Mouse (Mus musculus): ENCODE results near the gene Zbtb41. TPM values are rescaled to one million over a fixed set of nuclear protein-coding genes. Genes with fewer than 3 reads are reported as not detected.
"Not testable (repeated sequence)": the region's sequence is repeated elsewhere in the genome, so short reads cannot be mapped to it uniquely, and the experiment has no call there.

The Zbtb41 gene
- polyA plus RNA-seq, 1 experiment from 2014 or later = 8.0 TPM

- ATAC-seq (ENCODE audit: insufficient number of reproducible peaks, insufficient read depth, low FRiP score, low TSS enrichment, low read depth) = no peak
- H3K27ac ChIP-seq = peak overlapping the region; percentile 90; the same call in 1 of the 2 replicates
- no peaks in the 10 kb centered on the region for H3K9me3 ChIP-seq
- peak overlapping the region; percentile 71 for H3K4me2 ChIP-seq
- peak overlapping the region; percentile 86 for H3K4me3 ChIP-seq
- peak overlapping the region; percentile 95 for H3K9ac ChIP-seq
- peaks cover 27% of the 10 kb centered on the region for H3K4me1 ChIP-seq
- 6% methylated on average over 8 of the region's 8 CpGs for WGBS
- H3K27me3 ChIP-seq = no peaks in the 10 kb centered on the region
- H3K36me3 ChIP-seq = no peaks in the 10 kb centered on the region
Observed at GRCm38 (mm10) chr1:139421521-139421874, 590 bp upstream of the Zbtb41 start.

- Histone ChIP-seq H3K27me3 (no peaks in the 10 kb centered on the region), H3K4me2 (peak overlapping the region; percentile 71), H3K9me3 (no peaks in the 10 kb centered on the region), H3K4me1 (peaks cover 31% of the 10 kb centered on the region), H3K4me3 (peak overlapping the region; percentile 86), H3K27ac (peak overlapping the region; percentile 90; the same call in 1 of the 2 replicates), H3K36me3 (peaks cover 4% of the 10 kb centered on the region), H3K9ac (peak overlapping the region; percentile 95)
- 20% methylated on average over 10 of the region's 10 CpGs for WGBS
- ATAC-seq (ENCODE audit: insufficient number of reproducible peaks, insufficient read depth, low FRiP score, low TSS enrichment, low read depth) = no peak
Observed at GRCm38 (mm10) chr1:139422941-139423340, 853 bp downstream of the Zbtb41 start.

- Histone ChIP-seq H3K36me3 (peaks cover 5% of the 10 kb centered on the region), H3K4me2 (peak overlapping the region; percentile 71), H3K27me3 (no peaks in the 10 kb centered on the region), H3K4me1 (peaks cover 31% of the 10 kb centered on the region), H3K4me3 (peak overlapping the region; percentile 86), H3K9me3 (no peaks in the 10 kb centered on the region), H3K9ac (peak overlapping the region; percentile 95), H3K27ac (no peak overlapping the region)
- no peak for ATAC-seq (ENCODE audit: insufficient number of reproducible peaks, insufficient read depth, low FRiP score, low TSS enrichment, low read depth)
- WGBS = 63% methylated on average over 10 of the region's 10 CpGs
Observed at GRCm38 (mm10) chr1:139423931-139424330, 1.8 kb downstream of the Zbtb41 start.

- no peak for ATAC-seq (ENCODE audit: insufficient number of reproducible peaks, insufficient read depth, low FRiP score, low TSS enrichment, low read depth)
- Histone ChIP-seq H3K27ac (no peak overlapping the region), H3K4me3 (peak overlapping the region; percentile 31), H3K9ac (peak overlapping the region; percentile 58; the same call in 1 of the 2 replicates), H3K4me1 (peaks cover 31% of the 10 kb centered on the region), H3K9me3 (no peaks in the 10 kb centered on the region), H3K4me2 (peak overlapping the region; percentile 61), H3K36me3 (peaks cover 14% of the 10 kb centered on the region), H3K27me3 (no peaks in the 10 kb centered on the region)
- 50% methylated on average over 3 of the region's 3 CpGs for WGBS
Observed at GRCm38 (mm10) chr1:139425006-139425405, 2.9 kb downstream of the Zbtb41 start.

GRCm38 (mm10) chr1:139438373-139438772 lies 16.3 kb downstream of the Zbtb41 start:
- peaks cover 56% of the 10 kb centered on the region for H3K36me3 ChIP-seq

GRCm38 (mm10) chr1:139443103-139443502 lies 21.0 kb downstream of the Zbtb41 start:
- not testable (repeated sequence) for H3K27ac ChIP-seq; H3K9me3 ChIP-seq; H3K9ac ChIP-seq; H3K27me3 ChIP-seq; ATAC-seq (ENCODE audit: insufficient number of reproducible peaks, insufficient read depth, low FRiP score, low TSS enrichment, low read depth); H3K4me1 ChIP-seq; H3K4me2 ChIP-seq; H3K4me3 ChIP-seq
- WGBS = 85% methylated on average over 9 of the region's 9 CpGs
- peaks cover 42% of the 10 kb centered on the region for H3K36me3 ChIP-seq

More at GRCm38 (mm10) chr1:139438373-139438772, 16.3 kb downstream of the Zbtb41 start:
- Histone ChIP-seq H3K9me3 (no peaks in the 10 kb centered on the region), H3K4me1 (no peaks in the 10 kb centered on the region), H3K27ac (no peak overlapping the region), H3K4me2 (no peak overlapping the region), H3K9ac (no peak overlapping the region), H3K27me3 (no peaks in the 10 kb centered on the region), H3K4me3 (no peak overlapping the region)
- no peak for ATAC-seq (ENCODE audit: insufficient number of reproducible peaks, insufficient read depth, low FRiP score, low TSS enrichment, low read depth)

GRCm38 (mm10) chr1:139454340-139455225 lies 32.5 kb downstream of the Zbtb41 start, which contains the start of gene Aspm:
Gene Aspm (plus strand): TSS chr1:139454772.
- WGBS = under 1% methylated on average over 65 of the region's 65 CpGs
- Histone ChIP-seq H3K27me3 (no peaks in the 10 kb centered on the region), H3K36me3 (peaks cover 11% of the 10 kb centered on the region; the same call in 1 of the 2 replicates), H3K4me3 (peak within 1 kb of the TSS; percentile 87), H3K9ac (peak within 1 kb of the TSS; percentile 80), H3K27ac (peak within 1 kb of the TSS; percentile 23), H3K9me3 (no peaks in the 10 kb centered on the region), H3K4me2 (peak within 1 kb of the TSS; percentile 94), H3K4me1 (peaks cover 17% of the 10 kb centered on the region)
- peak; percentile 97 for ATAC-seq (ENCODE audit: insufficient number of reproducible peaks, insufficient read depth, low FRiP score, low TSS enrichment, low read depth)

- Histone ChIP-seq H3K27ac (peak overlapping the region; percentile 23; the same call in 1 of the 2 replicates), H3K4me3 (peak overlapping the region; percentile 87)
- 2% methylated on average over 17 of the region's 17 CpGs for WGBS
Observed at GRCm38 (mm10) chr1:139455226-139455869, 33.3 kb downstream of the Zbtb41 start.

GRCm38 (mm10) chr1:139460807-139461206 lies 38.7 kb downstream of the Zbtb41 start:
- no peak for ATAC-seq (ENCODE audit: insufficient number of reproducible peaks, insufficient read depth, low FRiP score, low TSS enrichment, low read depth)
- Histone ChIP-seq H3K4me1 (peaks cover 9% of the 10 kb centered on the region), H3K9me3 (no peaks in the 10 kb centered on the region), H3K27me3 (no peaks in the 10 kb centered on the region), H3K4me2 (no peak overlapping the region), H3K4me3 (no peak overlapping the region), H3K36me3 (peaks cover 50% of the 10 kb centered on the region), H3K9ac (no peak overlapping the region), H3K27ac (no peak overlapping the region)
- 76% methylated on average over 5 of the region's 5 CpGs for WGBS

More at GRCm38 (mm10) chr1:139455226-139455869, 33.3 kb downstream of the Zbtb41 start:
- 0 out of 2 replicates have a peak, but pooled peaks have one; percentile 15 for ATAC-seq (ENCODE audit: insufficient number of reproducible peaks, insufficient read depth, low FRiP score, low TSS enrichment, low read depth)
- Histone ChIP-seq H3K9me3 (no peaks in the 10 kb centered on the region), H3K4me2 (peak overlapping the region; percentile 94), H3K9ac (peak overlapping the region; percentile 80), H3K36me3 (peaks cover 11% of the 10 kb centered on the region; the same call in 1 of the 2 replicates), H3K27me3 (no peaks in the 10 kb centered on the region), H3K4me1 (peaks cover 17% of the 10 kb centered on the region)

GRCm38 (mm10) chr1:139465936-139466335 lies 43.8 kb downstream of the Zbtb41 start:
- H3K36me3 ChIP-seq = peaks cover 70% of the 10 kb centered on the region
- WGBS = 91% methylated on average over 11 of the region's 11 CpGs
- no peaks in the 10 kb centered on the region for H3K27me3 ChIP-seq

GRCm38 (mm10) chr1:139478898-139479297 lies 56.8 kb downstream of the Zbtb41 start:
- Histone ChIP-seq H3K4me2 (no peak overlapping the region), H3K36me3 (peaks cover 84% of the 10 kb centered on the region), H3K27ac (no peak overlapping the region), H3K27me3 (no peaks in the 10 kb centered on the region), H3K9me3 (no peaks in the 10 kb centered on the region), H3K4me1 (no peaks in the 10 kb centered on the region), H3K4me3 (no peak overlapping the region), H3K9ac (no peak overlapping the region)
- WGBS = 93% methylated on average over 11 of the region's 11 CpGs
- no peak for ATAC-seq (ENCODE audit: insufficient number of reproducible peaks, insufficient read depth, low FRiP score, low TSS enrichment, low read depth)

More at GRCm38 (mm10) chr1:139465936-139466335, 43.8 kb downstream of the Zbtb41 start:
- H3K9ac ChIP-seq = no peak overlapping the region
- H3K27ac ChIP-seq = no peak overlapping the region
- H3K4me3 ChIP-seq = no peak overlapping the region
- H3K4me2 ChIP-seq = no peak overlapping the region
- H3K9me3 ChIP-seq = no peaks in the 10 kb centered on the region
- ATAC-seq (ENCODE audit: insufficient number of reproducible peaks, insufficient read depth, low FRiP score, low TSS enrichment, low read depth) = no peak
- no peaks in the 10 kb centered on the region for H3K4me1 ChIP-seq
